Mouse (Mus musculus) mouse trophoblast stem cell (cell line): Measurements from ENCODE around the gene Ggt6.

Experiments used
- in situ Hi-C, 2 experiments: fragments of 300-500 bp; cut with MseI, MboI; formaldehyde crosslinking; loops; 2 replicates in 1 of 2; 3 replicates in 1 of 2; pipeline ENCODE4 v1.15.1; 2025

Gene Ggt6

DNA sequence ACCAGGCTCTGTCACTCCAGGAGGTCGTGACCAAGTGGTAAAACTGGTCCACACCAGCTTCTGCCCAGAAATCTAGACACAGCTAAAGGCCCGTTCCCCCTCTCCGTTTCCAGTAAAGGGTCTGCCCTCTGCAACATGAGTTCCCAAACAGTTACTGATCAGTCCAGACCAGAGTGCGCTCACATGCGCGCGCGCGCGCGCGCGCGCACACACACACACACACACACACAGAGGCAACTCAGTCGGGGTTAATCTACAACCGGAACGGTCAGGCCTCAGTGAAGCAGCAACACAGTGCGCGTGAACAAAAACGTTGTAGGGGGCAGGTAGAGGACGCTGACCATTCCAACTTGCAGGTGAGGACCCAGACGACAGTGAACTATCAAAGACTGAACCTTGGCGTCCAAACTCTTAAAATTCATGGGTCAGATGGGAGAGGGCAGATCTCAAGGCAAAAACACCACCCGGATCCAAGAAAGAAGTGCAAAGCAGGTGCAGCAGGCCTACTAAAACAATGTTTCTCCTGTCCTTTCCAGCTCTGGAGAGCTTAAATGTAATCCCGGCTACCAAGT is 24.7 kb upstream of the Ggt6 start:
- in situ Hi-C loops: no loop called here

DNA sequence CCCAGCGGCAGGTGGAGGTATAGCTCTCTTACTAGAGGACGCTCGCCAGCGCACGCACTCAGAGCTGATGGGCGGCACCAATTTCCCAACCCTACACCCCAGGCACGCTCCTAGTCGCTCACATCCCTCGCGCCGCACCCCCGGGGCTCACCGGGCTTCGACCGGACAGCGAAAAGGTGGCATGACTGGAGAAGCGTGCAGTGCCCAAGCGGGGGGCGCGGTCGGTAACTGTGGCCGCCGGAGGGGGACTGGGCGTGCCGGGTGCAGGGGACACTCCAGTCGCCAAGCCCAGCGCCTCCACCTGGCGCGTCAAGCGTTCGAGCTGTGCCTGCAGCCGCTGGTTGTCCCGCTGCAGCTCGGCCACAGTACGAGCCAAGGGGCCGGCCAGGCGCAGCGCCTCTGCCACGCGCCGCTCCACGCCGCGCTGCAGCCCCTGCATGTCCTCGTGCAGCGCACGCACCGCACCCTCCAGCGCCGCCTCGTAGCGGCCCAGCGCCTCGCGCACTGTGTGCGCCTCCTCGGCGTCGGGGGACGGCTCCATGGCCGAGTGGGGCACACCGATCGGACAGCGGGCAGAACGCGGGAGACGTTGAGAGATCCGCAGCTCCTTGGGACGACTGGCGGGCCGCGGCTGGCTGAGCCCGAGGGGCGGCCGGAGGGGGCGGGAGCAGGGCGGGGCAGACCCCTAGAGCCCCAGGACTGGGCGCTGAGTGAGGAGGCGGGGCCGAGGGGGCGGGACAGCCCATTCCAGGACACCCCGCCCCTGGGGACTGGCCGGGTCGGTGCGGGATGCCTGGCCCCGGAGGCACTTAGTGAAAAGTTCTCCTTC is 24.0 kb upstream of the Ggt6 start, which contains the start of gene Smtnl2:
Gene Smtnl2 (minus strand): TSS at position 621 of the 829 bp plus-strand sequence.
- in situ Hi-C loops: no loop called here

DNA sequence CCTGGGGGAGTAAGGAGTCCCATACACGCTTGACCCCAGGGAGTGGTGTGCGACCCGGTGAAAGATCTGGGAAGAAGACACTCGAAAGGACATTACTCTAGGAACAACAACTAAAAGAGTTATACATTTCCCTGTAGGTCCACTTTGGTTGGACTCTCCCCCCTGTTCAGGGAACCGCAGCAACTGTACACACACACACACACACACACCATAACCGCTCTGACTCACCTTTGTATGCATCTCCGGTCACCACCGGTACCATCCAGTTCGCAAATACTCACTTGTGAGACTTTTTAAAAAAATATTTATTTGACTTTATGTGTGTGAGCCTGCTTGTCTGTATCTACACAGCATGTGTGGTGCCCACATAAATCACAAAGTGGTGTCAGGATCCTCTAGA is 23.4 kb upstream of the Ggt6 start:
- in situ Hi-C loops: no loop called here

GRCm38 (mm10) chr11:72413016-72413415 is 22.3 kb upstream of the Ggt6 start:
- in situ Hi-C loops: no loop called here

DNA sequence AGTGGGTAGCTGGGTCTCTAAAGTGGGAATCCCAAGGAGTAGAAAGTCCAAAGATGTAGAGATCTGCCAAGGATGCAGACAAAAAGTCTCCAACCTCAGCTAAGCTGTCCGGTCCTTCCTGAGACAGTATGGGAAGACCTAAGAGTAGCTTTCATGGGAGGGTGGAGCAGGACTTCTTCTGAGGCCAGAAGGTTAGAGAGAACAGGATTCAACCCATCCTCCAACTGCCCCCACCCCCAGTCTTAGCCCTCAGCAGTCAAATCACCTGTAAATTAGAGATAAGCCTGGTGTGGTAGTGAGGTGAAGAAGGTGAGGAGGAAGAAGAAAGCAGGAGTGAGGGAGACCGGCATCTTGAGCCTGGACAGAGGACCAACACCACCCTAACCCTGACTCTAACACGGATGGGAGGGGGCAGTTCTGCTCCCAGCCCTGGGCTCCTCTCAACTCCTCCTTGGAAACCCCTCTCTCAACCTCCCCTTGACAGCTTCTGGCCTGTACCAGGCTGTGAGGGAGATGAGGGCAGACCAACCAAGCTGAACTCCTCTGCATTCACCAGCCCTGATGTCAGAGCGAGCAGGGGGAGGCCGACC is 21.6 kb upstream of the Ggt6 start:
- in situ Hi-C loops: no loop called here

- in situ Hi-C loops: no loop called here
Measured at GRCm38 (mm10) chr11:72415155-72415554, 20.2 kb upstream of the Ggt6 start.

DNA sequence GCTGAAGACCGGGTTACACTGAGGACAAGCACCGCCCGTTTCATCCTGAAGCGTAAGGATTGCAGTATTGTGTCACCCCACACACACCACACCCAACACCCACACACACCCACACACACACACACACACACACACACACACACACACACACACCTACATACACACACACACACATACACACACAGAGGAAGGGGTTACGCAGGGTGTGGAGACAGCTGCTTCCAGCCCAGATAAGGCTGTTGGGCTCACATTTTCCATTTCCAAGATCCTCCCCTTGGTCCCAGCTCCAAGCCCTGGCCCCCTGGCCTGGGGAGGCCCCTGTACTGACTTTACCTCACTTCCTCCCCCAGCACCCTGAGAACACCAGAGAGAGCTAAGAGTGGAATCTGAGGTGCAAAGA is 18.7 kb upstream of the Ggt6 start:
- in situ Hi-C loops: no loop called here

DNA sequence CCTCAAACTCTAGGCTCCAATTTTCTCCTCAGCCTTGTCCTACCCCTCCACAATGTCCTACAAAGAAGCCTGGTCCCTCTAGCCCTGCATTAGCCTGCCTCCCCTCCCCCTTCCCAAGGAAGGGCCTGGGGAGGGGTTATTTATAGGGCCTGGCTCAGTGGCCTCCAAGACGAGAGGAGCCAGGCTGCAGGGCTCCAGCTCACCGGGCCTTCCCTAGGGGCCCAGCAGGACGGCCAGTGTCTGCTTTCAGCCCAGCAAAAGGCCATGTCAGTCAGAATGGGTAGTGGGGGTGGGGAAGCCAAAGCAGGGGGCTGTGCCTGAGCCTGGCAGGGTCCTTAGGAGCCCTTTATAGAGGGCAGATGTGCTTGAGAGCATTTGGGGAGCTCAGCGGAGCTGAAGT is 17.9 kb upstream of the Ggt6 start:
- in situ Hi-C loops: no loop called here

GRCm38 (mm10) chr11:72418227-72418626 is 17.1 kb upstream of the Ggt6 start:
- in situ Hi-C loops: no loop called here

GRCm38 (mm10) chr11:72419006-72419405 is 16.3 kb upstream of the Ggt6 start:
- in situ Hi-C loops: no loop called here

DNA sequence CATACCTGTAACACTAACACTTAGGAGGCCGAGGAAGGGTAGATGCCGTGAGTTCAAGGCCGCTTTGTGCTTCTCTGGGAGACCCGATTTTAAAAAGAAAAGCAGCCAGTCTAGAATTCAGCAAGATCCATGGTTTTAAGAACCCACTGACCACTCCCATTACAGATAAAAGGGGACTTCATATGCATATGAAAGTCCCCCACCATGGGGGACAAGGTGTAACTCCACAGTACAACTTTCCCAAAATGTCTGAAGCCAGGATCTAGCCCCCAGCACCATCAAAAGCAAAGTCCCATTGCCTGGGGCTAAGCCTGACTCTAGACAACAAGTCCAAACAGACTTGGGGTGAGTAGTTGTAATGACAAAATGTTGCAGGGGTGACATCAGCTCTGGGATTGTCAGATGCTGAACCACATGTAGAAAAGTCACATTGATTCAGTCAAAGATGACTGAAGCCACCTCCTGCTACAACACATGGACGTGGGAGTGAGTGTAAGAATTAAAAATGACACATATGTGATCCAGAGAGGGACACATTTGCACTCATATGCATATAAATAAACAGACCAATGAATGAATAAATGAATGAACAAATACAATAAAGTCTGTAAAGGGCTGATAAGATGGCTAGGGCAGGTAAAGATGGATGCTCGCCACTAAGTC is 14.7 kb upstream of the Ggt6 start:
- in situ Hi-C loops: no loop called here

DNA sequence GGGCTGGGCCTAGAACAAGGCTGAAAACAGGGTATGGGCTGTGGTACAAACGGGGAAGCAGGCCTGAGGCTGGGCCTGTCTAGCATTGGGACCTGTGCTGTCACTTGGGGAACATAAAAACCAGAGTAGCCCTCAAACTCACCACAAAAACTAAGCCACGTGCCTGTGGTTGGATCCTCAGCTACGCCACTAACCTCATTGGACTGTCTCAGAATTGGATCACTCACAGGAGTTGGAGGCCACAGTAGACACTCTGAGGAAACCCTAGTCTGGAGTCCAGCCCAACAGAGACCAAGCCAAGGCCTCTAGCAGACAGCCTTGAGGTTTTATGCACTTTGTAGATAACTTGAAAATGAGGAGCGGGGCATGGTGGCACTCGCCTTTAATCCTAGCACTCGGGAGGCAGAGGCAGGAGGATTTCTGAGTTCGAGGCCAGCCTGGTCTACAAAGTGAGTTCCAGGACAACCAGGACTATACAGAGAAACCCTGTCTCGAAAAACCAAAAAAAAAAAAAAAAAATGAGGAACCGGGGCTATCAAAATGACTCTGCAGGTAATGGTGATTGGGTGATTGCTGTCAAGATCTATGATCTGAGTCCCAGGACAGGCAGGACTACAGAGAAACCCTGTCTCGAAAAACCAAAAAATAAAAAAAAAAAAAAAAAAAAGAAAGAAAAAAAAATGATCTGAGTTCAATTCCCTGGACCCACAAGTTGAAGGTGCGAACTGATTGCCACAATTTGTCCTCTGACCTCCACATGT is 13.6 kb upstream of the Ggt6 start:
- in situ Hi-C loops: no loop called here

- in situ Hi-C loops: no loop called here
Measured at GRCm38 (mm10) chr11:72423686-72424085, 11.6 kb upstream of the Ggt6 start.

DNA sequence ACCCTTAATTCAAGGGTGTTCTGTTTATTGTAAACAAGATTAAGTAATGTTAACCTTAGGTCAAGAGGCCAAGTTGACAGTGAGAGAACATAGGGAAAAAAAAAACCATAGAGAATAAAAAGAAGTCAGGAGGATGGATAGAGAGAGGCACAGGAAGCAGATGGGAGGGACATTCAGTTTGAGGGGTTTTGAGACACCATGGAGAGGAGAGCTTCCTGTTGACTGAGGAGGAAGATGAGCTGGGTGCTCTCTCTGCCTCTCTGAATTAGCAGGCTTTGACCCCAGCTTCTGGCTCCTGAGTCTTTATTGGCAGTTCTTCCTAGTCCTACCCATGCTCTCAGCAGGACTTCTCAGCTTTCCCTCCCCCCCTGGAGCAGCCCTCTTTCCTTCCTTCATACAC is 10.1 kb upstream of the Ggt6 start:
- in situ Hi-C loops: loop anchor here (5.0 kb wide), 2 partner anchors 83 to 203 kb away; no protein-coding TSS in a partner anchor

- in situ Hi-C loops: loop anchor here (5.0 kb wide), 2 partner anchors 85 to 205 kb away; no protein-coding TSS in a partner anchor
Measured at GRCm38 (mm10) chr11:72426884-72427283, 8.4 kb upstream of the Ggt6 start.

DNA sequence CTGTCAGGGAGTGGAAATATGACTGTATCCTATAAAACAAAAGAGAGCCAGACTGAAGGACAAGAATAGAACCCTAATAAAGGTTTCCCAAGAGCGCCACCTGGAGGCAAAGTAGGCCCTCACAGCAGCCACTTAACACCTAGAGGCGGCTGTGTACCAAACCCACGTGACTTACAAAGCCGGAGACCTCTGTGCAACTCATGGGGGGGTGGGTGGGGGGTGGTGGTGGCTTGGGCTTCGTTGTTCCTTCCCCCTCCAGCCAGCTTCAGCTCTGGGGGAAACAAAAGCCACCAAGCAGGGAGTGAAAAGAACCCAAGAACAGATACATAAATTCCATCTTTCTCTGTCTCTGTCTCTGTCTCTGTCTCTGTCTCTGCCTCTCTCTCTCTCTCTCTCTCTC is 6.6 kb upstream of the Ggt6 start:
- in situ Hi-C loops: loop anchor here (5.0 kb wide), 2 partner anchors 86 to 206 kb away; no protein-coding TSS in a partner anchor

- in situ Hi-C loops: loop anchor here (5.0 kb wide), 2 partner anchors 87 to 207 kb away; no protein-coding TSS in a partner anchor
Measured at GRCm38 (mm10) chr11:72429288-72429690, 6.0 kb upstream of the Ggt6 start.

- in situ Hi-C loops: loop anchor here in 1 of 2 experiments (10.0 kb wide), 1 partner anchor 134 kb away; no protein-coding TSS in a partner anchor
Measured at GRCm38 (mm10) chr11:72430311-72431068, 4.8 kb upstream of the Ggt6 start.

DNA sequence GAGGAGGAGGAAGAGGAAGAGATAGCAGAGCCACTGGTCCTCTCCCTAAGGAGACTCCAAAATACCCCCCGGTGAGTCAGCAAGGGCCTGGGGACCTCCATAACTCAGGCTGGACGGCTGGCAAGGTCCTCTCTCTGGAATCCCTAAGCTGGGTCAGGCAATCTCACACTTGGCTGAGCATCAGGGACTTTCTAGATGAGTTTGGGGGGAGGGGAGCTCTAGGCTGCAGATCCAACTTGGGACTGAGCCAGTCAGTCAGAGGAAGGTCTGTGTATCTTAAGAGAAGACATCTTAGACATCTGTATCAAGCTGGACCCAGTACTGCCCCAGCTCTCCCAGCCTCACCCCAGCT is 344 bp downstream of the Ggt6 start:
- in situ Hi-C loops: loop anchor here (5.0 to 10.0 kb wide), 3 partner anchors 127 to 203 kb away; no protein-coding TSS in a partner anchor

DNA sequence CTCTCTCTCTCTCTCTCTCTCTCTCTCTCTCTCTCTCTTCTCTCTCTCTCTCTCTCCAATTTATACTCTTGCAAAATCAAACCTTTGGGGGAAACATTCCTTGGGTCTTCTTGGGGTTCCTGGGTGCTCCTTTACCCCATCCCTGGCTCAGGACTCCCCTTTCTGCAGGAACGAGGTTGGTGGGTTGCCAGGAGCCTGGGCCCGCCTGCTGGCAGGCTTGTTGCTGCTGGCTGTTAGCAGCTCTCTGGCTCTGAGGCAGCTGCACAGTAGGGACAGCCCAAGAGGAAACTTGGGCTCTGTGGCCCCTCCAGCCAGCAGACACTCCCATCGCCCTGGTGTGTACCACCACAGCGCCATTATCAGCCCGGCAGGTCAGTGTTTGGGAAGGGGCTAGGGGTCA is 945 bp downstream of the Ggt6 start:
- in situ Hi-C loops: loop anchor here (5.0 to 10.0 kb wide), 3 partner anchors 126 to 204 kb away; no protein-coding TSS in a partner anchor
